Mouse (Mus musculus) E14TG2a.4 (cell line): Measurements from ENCODE around the gene Dhrs7.
A peak's percentile ranks its signal among the peaks of the same experiment; 100 is the strongest.

Source experiments
- H3K27me3 ChIP-seq: 2 replicates; pipeline ENCODE4 v1.6.1; 2014; ENCODE audit warnings: low read length, control low read depth; ENCODE audit not compliant: insufficient read depth
- H3K36me3 ChIP-seq: 2 replicates; pipeline ENCODE4 v1.6.1; 2014; ENCODE audit warnings: low read length, control low read depth; ENCODE audit not compliant: insufficient read depth
- H3K4me1 ChIP-seq: replicated peaks from 2 replicates; pipeline ENCODE4 v1.6.1; 2014; ENCODE audit warnings: low read depth, low read length, control low read depth
- H3K4me3 ChIP-seq: replicated peaks from 2 replicates; pipeline ENCODE4 v1.5.1; 2014; ENCODE audit warnings: mild to moderate bottlenecking, low read length
- H3K9me3 ChIP-seq: 2 replicates; pipeline ENCODE4 v1.6.1; 2014; ENCODE audit warnings: low read length, control low read depth
- CTCF ChIP-seq: conservative IDR thresholded peaks from 2 replicates; pipeline ENCODE4 v1.5.1; 2014; ENCODE audit warnings: low read length
- NANOG ChIP-seq: IDR thresholded peaks from 2 replicates; pipeline ENCODE4 v1.6.1; 2014; ENCODE audit warnings: borderline replicate concordance, low read length, mixed read lengths
- POU5F1 ChIP-seq: IDR thresholded peaks from 2 replicates; pipeline ENCODE4 v1.6.1; 2014; ENCODE audit warnings: low read length, borderline replicate concordance

The Dhrs7 gene

DNA sequence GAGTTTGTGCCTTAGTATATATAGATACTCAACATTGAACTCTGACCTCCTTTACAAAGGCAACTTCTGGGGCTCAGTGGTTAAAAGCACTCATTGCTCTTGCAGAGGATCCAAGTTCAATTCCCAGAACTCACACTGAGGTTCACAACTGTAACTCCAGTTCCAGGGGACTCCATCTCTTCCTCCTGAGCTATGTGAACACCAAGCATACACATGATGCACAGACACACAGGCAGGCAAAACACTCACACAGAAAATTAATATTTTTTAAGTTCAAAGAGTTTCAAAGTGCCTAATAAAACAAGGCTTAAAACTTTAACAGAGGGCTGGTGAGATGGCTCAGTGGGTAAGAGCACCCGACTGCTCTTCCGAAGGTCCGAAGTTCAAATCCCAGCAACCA is 18.9 kb upstream of the Dhrs7 start:
- no peak for TF ChIP-seq POU5F1
- no peak for TF ChIP-seq NANOG
- TF ChIP-seq CTCF, result no peak
- Histone ChIP-seq H3K4me3 (no peak overlapping the region), H3K27me3 (no peaks in the 10 kb centered on the region), H3K4me1 (peaks cover 7% of the 10 kb centered on the region; the same call in 1 of the 2 replicates), H3K9me3 (peaks cover 49% of the 10 kb centered on the region), H3K36me3 (no peaks in the 10 kb centered on the region)

DNA sequence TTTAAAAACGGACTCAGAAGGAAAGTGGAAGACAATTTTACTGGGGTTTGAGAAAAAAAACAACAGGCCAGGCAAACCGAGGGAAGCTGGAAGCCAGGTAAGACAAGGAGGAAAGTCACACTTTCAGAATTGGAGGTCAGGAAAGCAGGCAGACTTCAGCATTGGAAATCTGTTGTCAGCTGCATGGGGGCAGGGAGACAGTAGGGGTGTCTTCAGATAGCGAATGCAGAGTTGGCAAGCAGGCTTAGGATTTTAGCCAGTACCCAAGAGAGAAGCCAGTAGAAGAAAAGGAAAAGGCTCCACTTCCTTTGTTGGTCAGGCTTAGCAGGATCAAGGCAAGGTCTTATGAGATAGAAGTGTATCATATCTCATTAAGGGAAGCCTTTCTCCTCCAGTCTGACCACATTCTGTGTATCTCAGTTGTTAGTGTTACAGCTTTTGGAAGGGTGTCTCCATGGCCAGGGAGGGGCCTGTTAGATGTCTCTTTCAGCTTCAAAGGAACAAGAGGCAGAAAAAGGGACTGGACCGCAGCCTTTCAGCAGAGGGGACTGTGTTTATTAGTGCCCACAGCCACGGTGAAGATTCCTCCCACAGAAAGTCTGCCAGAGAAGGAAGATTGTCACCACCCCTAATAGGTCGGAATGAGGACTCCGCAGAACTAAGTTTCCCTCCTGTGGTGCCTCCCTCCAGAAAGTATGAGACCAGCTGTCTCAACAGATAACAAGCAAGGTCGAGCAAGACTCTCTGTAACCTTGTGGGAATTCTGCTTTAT is 18.0 kb upstream of the Dhrs7 start:
- Histone ChIP-seq H3K27me3 (no peaks in the 10 kb centered on the region), H3K9me3 (peaks cover 41% of the 10 kb centered on the region), H3K36me3 (no peaks in the 10 kb centered on the region), H3K4me3 (no peak overlapping the region), H3K4me1 (peaks cover 7% of the 10 kb centered on the region; the same call in 1 of the 2 replicates)
- TF ChIP-seq POU5F1 (no peak), CTCF (no peak), NANOG (no peak)

GRCm38 (mm10) chr12:72681919-72682318 is 17.2 kb upstream of the Dhrs7 start:
- Histone ChIP-seq H3K4me1 (peaks cover 7% of the 10 kb centered on the region; the same call in 1 of the 2 replicates), H3K4me3 (no peak overlapping the region), H3K9me3 (peaks cover 33% of the 10 kb centered on the region), H3K36me3 (no peaks in the 10 kb centered on the region), H3K27me3 (no peaks in the 10 kb centered on the region)
- TF ChIP-seq POU5F1 (no peak), CTCF (no peak), NANOG (no peak)

DNA sequence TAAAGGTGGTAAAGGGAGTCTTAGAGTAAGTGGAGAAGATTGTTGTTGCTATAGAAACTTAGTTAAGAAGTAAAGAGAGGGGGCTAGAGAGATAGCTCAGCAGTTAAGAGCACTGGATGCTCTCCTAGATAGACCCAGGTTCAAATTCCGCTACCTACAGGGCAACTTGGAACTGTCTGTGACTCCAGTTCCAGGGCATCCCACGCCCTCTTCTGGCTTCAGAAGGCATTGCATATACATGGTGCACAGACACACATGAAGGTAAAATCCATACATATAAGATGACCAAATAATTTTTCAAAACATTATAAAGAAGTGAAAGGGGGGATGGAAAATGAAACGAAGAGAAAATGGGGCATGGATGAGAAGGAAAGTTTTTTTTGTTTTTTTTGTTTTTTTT is 14.9 kb upstream of the Dhrs7 start:
- H3K36me3 ChIP-seq, result no peaks in the 10 kb centered on the region
- H3K9me3 ChIP-seq, result peaks cover 25% of the 10 kb centered on the region
- TF ChIP-seq NANOG, result no peak
- TF ChIP-seq CTCF, result peak; percentile 67
- TF ChIP-seq POU5F1, result no peak
- no peak overlapping the region for H3K4me3 ChIP-seq
- peaks cover 10% of the 10 kb centered on the region; the same call in 1 of the 2 replicates for H3K4me1 ChIP-seq
- no peaks in the 10 kb centered on the region for H3K27me3 ChIP-seq

- Histone ChIP-seq H3K27me3 (no peaks in the 10 kb centered on the region), H3K4me3 (no peak overlapping the region), H3K36me3 (0 out of 2 replicates have a peak, but pooled peaks cover 3% of the 10 kb centered on the region), H3K4me1 (peaks cover 7% of the 10 kb centered on the region; the same call in 1 of the 2 replicates), H3K9me3 (peaks cover 24% of the 10 kb centered on the region)
- TF ChIP-seq CTCF, result no peak
- no peak for TF ChIP-seq NANOG
- TF ChIP-seq POU5F1, result no peak
Observed at GRCm38 (mm10) chr12:72674820-72675219, 10.1 kb upstream of the Dhrs7 start.

- Histone ChIP-seq H3K36me3 (0 out of 2 replicates have a peak, but pooled peaks cover 3% of the 10 kb centered on the region), H3K4me1 (peaks cover 7% of the 10 kb centered on the region; the same call in 1 of the 2 replicates), H3K27me3 (no peaks in the 10 kb centered on the region), H3K4me3 (no peak overlapping the region), H3K9me3 (peaks cover 28% of the 10 kb centered on the region)
- TF ChIP-seq CTCF (no peak), NANOG (no peak), POU5F1 (no peak)
Observed at GRCm38 (mm10) chr12:72674079-72674797, 9.5 kb upstream of the Dhrs7 start.

- H3K9me3 ChIP-seq, result peaks cover 40% of the 10 kb centered on the region
- peaks cover 7% of the 10 kb centered on the region; the same call in 1 of the 2 replicates for H3K4me1 ChIP-seq
- no peaks in the 10 kb centered on the region for H3K27me3 ChIP-seq
- TF ChIP-seq NANOG (no peak), POU5F1 (no peak)
- 0 out of 2 replicates have a peak, but pooled peaks cover 3% of the 10 kb centered on the region for H3K36me3 ChIP-seq
- no peak overlapping the region for H3K4me3 ChIP-seq
Observed at GRCm38 (mm10) chr12:72671516-72672135, 6.9 kb upstream of the Dhrs7 start.

DNA sequence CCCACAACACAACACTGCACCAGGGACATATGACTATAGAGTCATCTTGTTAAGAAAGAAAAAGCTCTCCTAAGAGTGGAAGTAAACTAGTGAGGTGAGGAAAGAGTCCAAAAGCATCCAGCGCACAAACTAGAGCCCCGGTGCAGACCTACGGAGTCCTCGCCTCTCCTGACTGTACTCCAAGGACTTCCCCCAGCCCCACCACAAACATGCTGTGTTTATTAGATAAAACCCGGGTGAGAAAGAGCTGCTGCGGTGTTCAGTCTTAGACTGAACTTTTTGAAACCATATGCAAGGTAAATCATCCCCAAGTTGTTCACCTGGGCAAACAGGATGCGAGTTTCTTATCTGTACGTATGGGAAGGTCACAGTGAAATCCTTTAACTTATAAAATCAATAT is 6.2 kb upstream of the Dhrs7 start:
- Histone ChIP-seq H3K4me1 (peaks cover 9% of the 10 kb centered on the region), H3K36me3 (0 out of 2 replicates have a peak, but pooled peaks cover 3% of the 10 kb centered on the region), H3K4me3 (no peak overlapping the region), H3K27me3 (0 out of 2 replicates have a peak, but pooled peaks cover 3% of the 10 kb centered on the region), H3K9me3 (peaks cover 40% of the 10 kb centered on the region)
- TF ChIP-seq NANOG (no peak), POU5F1 (no peak), CTCF (no peak)
